Comparison of ENCODE assay signal across 14 mouse cellular contexts in genomic region chrX:166307437-166308222, GRCm38 (mm10).
DNase-seq lines count a peak whose midpoint lies in the region; ATAC-seq and TF ChIP-seq lines count a peak whose summit lies in the region.
"Had no signal": no experiment of that assay in that cellular context is flagged by ENCODE, and none has a peak within 500 bp of the region (broad histone marks: within the 10 kb centered on the region; RNA-seq: fewer than 3 reads in every experiment).

No protein-coding gene starts in this region.

- ATAC-seq in frontal cortex, adult (ENCODE audit: low TSS enrichment) = peak; percentile 55; the same call in 1 of the 2 replicates
- no peak for ATAC-seq in midbrain, embryonic 14.5 days (ENCODE audit: low FRiP score, low TSS enrichment)
- peak; percentile 84 for ATAC-seq in forebrain, embryonic 16.5 days
- peak; percentile 21; the same call in 1 of the 2 replicates for ATAC-seq in midbrain, embryonic 16.5 days
- no peak for ATAC-seq in liver, postnatal 0 days
- ATAC-seq: intestine, embryonic 15.5 days; lung, postnatal 0 days had no signal

- H3K9ac ChIP-seq in midbrain, embryonic 14.5 days (replicated peaks; ENCODE audit: low read length) = no peak overlapping the region
- no peak overlapping the region for H3K9ac ChIP-seq in forebrain, embryonic 16.5 days (replicated peaks; ENCODE audit: low read depth, low read length)
- H3K9ac ChIP-seq in midbrain, embryonic 16.5 days (ENCODE audit: low read depth, low read length) = no peak overlapping the region
- no peak overlapping the region for H3K9ac ChIP-seq in liver, postnatal 0 days (replicated peaks)
- H3K9ac ChIP-seq: embryonic facial prominence, embryonic 15.5 days; intestine, embryonic 15.5 days had no signal

- no peaks in the 10 kb centered on the region for H3K36me3 ChIP-seq in midbrain, embryonic 14.5 days (ENCODE audit: control insufficient read depth, insufficient read depth, low read length)
- H3K36me3 ChIP-seq in midbrain, embryonic 10.5 days = no peaks in the 10 kb centered on the region
- no peaks in the 10 kb centered on the region for H3K36me3 ChIP-seq in forebrain, embryonic 16.5 days (ENCODE audit: control insufficient read depth, insufficient read depth)
- H3K36me3 ChIP-seq in midbrain, embryonic 16.5 days (ENCODE audit: control insufficient read depth, insufficient read depth, low read length) = no peaks in the 10 kb centered on the region
- H3K36me3 ChIP-seq in liver, postnatal 0 days (replicated peaks; ENCODE audit: insufficient read depth, low read length) = no peaks in the 10 kb centered on the region
- H3K36me3 ChIP-seq: embryonic facial prominence, embryonic 15.5 days; intestine, embryonic 15.5 days had no signal

- no peak overlapping the region for H3K4me3 ChIP-seq in midbrain, embryonic 14.5 days (replicated peaks; ENCODE audit: low read depth, low read length)
- H3K4me3 ChIP-seq in midbrain, embryonic 10.5 days = no peak overlapping the region
- H3K4me3 ChIP-seq in forebrain, embryonic 16.5 days (replicated peaks; ENCODE audit: low read length) = no peak overlapping the region
- H3K4me3 ChIP-seq in midbrain, embryonic 16.5 days (ENCODE audit: low read depth, low read length) = no peak overlapping the region
- H3K4me3 ChIP-seq in liver, postnatal 0 days (ENCODE audit: low read depth, low read length) = no peak overlapping the region
- H3K4me3 ChIP-seq: embryonic facial prominence, embryonic 15.5 days; intestine, embryonic 15.5 days had no signal

- no peaks in the 10 kb centered on the region for H3K4me1 ChIP-seq in midbrain, embryonic 14.5 days (ENCODE audit: control insufficient read depth, insufficient read depth, low read length)
- H3K4me1 ChIP-seq in midbrain, embryonic 10.5 days = no peaks in the 10 kb centered on the region
- no peaks in the 10 kb centered on the region for H3K4me1 ChIP-seq in forebrain, embryonic 16.5 days (replicated peaks; ENCODE audit: control insufficient read depth, insufficient read depth, low read length)
- H3K4me1 ChIP-seq in midbrain, embryonic 16.5 days (ENCODE audit: control insufficient read depth, insufficient read depth, low read length) = no peaks in the 10 kb centered on the region
- H3K4me1 ChIP-seq in liver, postnatal 0 days (ENCODE audit: insufficient read depth) = no peaks in the 10 kb centered on the region
- H3K4me1 ChIP-seq: embryonic facial prominence, embryonic 15.5 days; intestine, embryonic 15.5 days had no signal

- no peak overlapping the region for H3K4me2 ChIP-seq in midbrain, embryonic 14.5 days (ENCODE audit: low read length)
- H3K4me2 ChIP-seq in forebrain, embryonic 16.5 days (ENCODE audit: low read length) = no peak overlapping the region
- H3K4me2 ChIP-seq in midbrain, embryonic 16.5 days (ENCODE audit: low read length) = no peak overlapping the region
- H3K4me2 ChIP-seq in liver, postnatal 0 days (ENCODE audit: low read depth, low read length) = no peak overlapping the region
- H3K4me2 ChIP-seq: embryonic facial prominence, embryonic 15.5 days; intestine, embryonic 15.5 days had no signal

- 75% methylated on average over 7 of the region's 7 CpGs for WGBS in midbrain, embryonic 14.5 days
- WGBS in midbrain, embryonic 10.5 days = 80% methylated on average over 7 of the region's 7 CpGs
- WGBS in forebrain, embryonic 16.5 days = 31% methylated on average over 7 of the region's 7 CpGs
- WGBS in midbrain, embryonic 16.5 days = 80% methylated on average over 7 of the region's 7 CpGs
- 77% methylated on average over 7 of the region's 7 CpGs for WGBS in liver, postnatal 0 days (ENCODE audit: insufficient replicate concordance)

- TF ChIP-seq EP300 in liver, postnatal 0 days (IDR thresholded peaks at IDR 0.05; ENCODE audit: low read depth) = no peak

- no peaks in the 10 kb centered on the region for H3K9me3 ChIP-seq in midbrain, embryonic 14.5 days (ENCODE audit: control insufficient read depth, low read length)
- no peaks in the 10 kb centered on the region for H3K9me3 ChIP-seq in midbrain, embryonic 10.5 days (replicated peaks)
- no peaks in the 10 kb centered on the region for H3K9me3 ChIP-seq in forebrain, embryonic 16.5 days (ENCODE audit: control insufficient read depth, low read length)
- no peaks in the 10 kb centered on the region for H3K9me3 ChIP-seq in midbrain, embryonic 16.5 days (replicated peaks; ENCODE audit: control insufficient read depth, low read length, poor library complexity, severe bottlenecking)
- no peaks in the 10 kb centered on the region for H3K9me3 ChIP-seq in liver, postnatal 0 days (ENCODE audit: low read length)
- H3K9me3 ChIP-seq: embryonic facial prominence, embryonic 15.5 days; intestine, embryonic 15.5 days had no signal

- TF ChIP-seq CTCF in liver, postnatal 0 days (IDR thresholded peaks at IDR 0.05; ENCODE audit: low read depth) = no peak

- no peaks in the 10 kb centered on the region; the same call in 1 of the 2 replicates for H3K27me3 ChIP-seq in midbrain, embryonic 14.5 days (ENCODE audit: control insufficient read depth, insufficient read depth, low read length)
- H3K27me3 ChIP-seq in midbrain, embryonic 10.5 days (ENCODE audit: low read depth, poor library complexity, severe bottlenecking) = peaks cover 94% of the 10 kb centered on the region
- no peaks in the 10 kb centered on the region for H3K27me3 ChIP-seq in forebrain, embryonic 16.5 days (replicated peaks; ENCODE audit: control insufficient read depth, insufficient read depth, low read length)
- peaks cover 3% of the 10 kb centered on the region; the same call in 1 of the 2 replicates for H3K27me3 ChIP-seq in midbrain, embryonic 16.5 days (ENCODE audit: control insufficient read depth, insufficient read depth, low read depth, low read length)
- no peaks in the 10 kb centered on the region for H3K27me3 ChIP-seq in liver, postnatal 0 days (ENCODE audit: insufficient read depth, low read length)
- H3K27me3 ChIP-seq: embryonic facial prominence, embryonic 15.5 days; intestine, embryonic 15.5 days had no signal

- DNase-seq in frontal cortex, postnatal 36 days (ENCODE audit: low spot score in 2 of 2) = no peak
- DNase-seq in midbrain, embryonic 14.5 days = peak; percentile 24
- DNase-seq in midbrain, embryonic 10.5 days (ENCODE audit: low spot score) = no peak
- DNase-seq in liver, postnatal 0 days = no peak
- DNase-seq in B cell, adult 2 months = no peak
- DNase-seq: cerebellum, adult 11 months; heart, adult 11 months; kidney, postnatal 10 days had no signal

- H3K27ac ChIP-seq in midbrain, embryonic 14.5 days (replicated peaks; ENCODE audit: low read depth, low read length) = no peak overlapping the region
- no peak overlapping the region for H3K27ac ChIP-seq in midbrain, embryonic 10.5 days (replicated peaks)
- peak overlapping the region; percentile 58 for H3K27ac ChIP-seq in forebrain, embryonic 16.5 days (ENCODE audit: low read length)
- no peak overlapping the region for H3K27ac ChIP-seq in midbrain, embryonic 16.5 days (ENCODE audit: low read length)
- no peak overlapping the region for H3K27ac ChIP-seq in liver, postnatal 0 days (ENCODE audit: low read depth)
- H3K27ac ChIP-seq: embryonic facial prominence, embryonic 15.5 days; intestine, embryonic 15.5 days had no signal

Comparison
In these comparisons a context has a peak if more than half of its experiments do, and no peak if none do; other contexts are left out.
1. ATAC-seq: peak in frontal cortex, adult (single experiment), forebrain, embryonic 16.5 days (single experiment) and midbrain, embryonic 16.5 days (single experiment); none in midbrain, embryonic 14.5 days (single experiment) and liver, postnatal 0 days (single experiment).